Mouse (Mus musculus) lung, embryonic 15.5 days (tissue): ENCODE results near the gene Ctnnd2. TPM values are rescaled to one million over a fixed set of nuclear protein-coding genes. Genes with fewer than 3 reads are reported as not detected.
A peak's percentile ranks its signal among the peaks of the same experiment; 100 is the strongest.

Experiments used
- ATAC-seq: fragments of 200-750 bp; cut with Nextera tagmentation; 2 replicates; pipeline ENCODE4 v1.8.0; 2017; ENCODE audit warnings: moderate number of reproducible peaks, borderline replicate concordance; ENCODE audit not compliant: low FRiP score, low TSS enrichment; ENCODE audit errors: extremely low read depth
- H3K27ac ChIP-seq: fragments of 300-500 bp; sonication (generic); 2 replicates; pipeline ENCODE4 v1.5.1; 2015; ENCODE audit warnings: moderate library complexity, mild to moderate bottlenecking, inconsistent platforms
- H3K27me3 ChIP-seq: fragments of 300-500 bp; sonication (generic); 2 replicates; pipeline ENCODE4 v1.6.1; 2015; ENCODE audit warnings: inconsistent platforms
- H3K36me3 ChIP-seq: fragments of 300-500 bp; sonication (generic); 2 replicates; pipeline ENCODE4 v1.6.1; 2015; ENCODE audit warnings: inconsistent platforms
- H3K4me1 ChIP-seq: fragments of 300-500 bp; sonication (generic); 2 replicates; pipeline ENCODE4 v1.6.1; 2015; ENCODE audit warnings: inconsistent platforms
- H3K4me2 ChIP-seq: fragments of 300-500 bp; sonication (generic); 2 replicates; pipeline ENCODE4 v1.6.1; 2015; ENCODE audit warnings: inconsistent platforms, mild to moderate bottlenecking, moderate library complexity
- H3K4me3 ChIP-seq: fragments of 300-500 bp; sonication (generic); 2 replicates; pipeline ENCODE4 v1.5.1; 2015; ENCODE audit warnings: mild to moderate bottlenecking, inconsistent platforms
- H3K9ac ChIP-seq: fragments of 300-500 bp; sonication (generic); 2 replicates; pipeline ENCODE4 v1.6.1; 2015; ENCODE audit warnings: inconsistent platforms
- H3K9me3 ChIP-seq: fragments of 300-500 bp; sonication (generic); 2 replicates; pipeline ENCODE4 v1.6.1; 2016; ENCODE audit warnings: inconsistent platforms
- WGBS: fragments of 180-500 bp; shearing (Covaris S2); methylation state at CpG from one replicate; pipeline ENCODE4 v1.1.7; 2015; 5-methylcytosine and 5-hydroxymethylcytosine counted together
- polyA plus RNA-seq: library from polyadenylated mRNA; unstranded; fragments of >200 nt; fragmentation: Nextera tagmentation; extraction: Ambion mirVana; gene quantifications from 2 replicates; pipeline ENCODE4 v1.2.1, GENCODE M21; 2015

The Ctnnd2 gene
- polyA plus RNA-seq, 1 experiment from 2014 or later, result 18.9 TPM

GRCm38 (mm10) chr15:30345754-30346153 is 173.4 kb downstream of the Ctnnd2 start:
- Histone ChIP-seq H3K4me3 (no peak overlapping the region), H3K36me3 (no peaks in the 10 kb centered on the region), H3K4me1 (no peaks in the 10 kb centered on the region), H3K27me3 (no peaks in the 10 kb centered on the region), H3K27ac (no peak overlapping the region), H3K9ac (no peak overlapping the region), H3K4me2 (no peak overlapping the region), H3K9me3 (no peaks in the 10 kb centered on the region)
- 76% methylated on average over 5 of the region's 5 CpGs for WGBS
- no peak for ATAC-seq

- H3K4me3 ChIP-seq, result no peak overlapping the region
- H3K4me1 ChIP-seq, result no peaks in the 10 kb centered on the region
- H3K27ac ChIP-seq, result no peak overlapping the region
- H3K27me3 ChIP-seq, result no peaks in the 10 kb centered on the region
- H3K9ac ChIP-seq, result no peak overlapping the region
- ATAC-seq, result no peak
- H3K4me2 ChIP-seq, result no peak overlapping the region
- WGBS, result 95% methylated on average over 1 of the region's 1 CpGs
- H3K36me3 ChIP-seq, result no peaks in the 10 kb centered on the region
- no peaks in the 10 kb centered on the region for H3K9me3 ChIP-seq
Observed at GRCm38 (mm10) chr15:30364491-30364890, 192.1 kb downstream of the Ctnnd2 start.

- Histone ChIP-seq H3K4me3 (no peak overlapping the region), H3K9ac (no peak overlapping the region), H3K27ac (no peak overlapping the region), H3K4me1 (no peaks in the 10 kb centered on the region), H3K36me3 (no peaks in the 10 kb centered on the region), H3K4me2 (no peak overlapping the region), H3K27me3 (no peaks in the 10 kb centered on the region), H3K9me3 (no peaks in the 10 kb centered on the region)
- ATAC-seq, result no peak
- WGBS, result 65% methylated on average over 7 of the region's 7 CpGs
Observed at GRCm38 (mm10) chr15:30369997-30370396, 197.6 kb downstream of the Ctnnd2 start.

DNA sequence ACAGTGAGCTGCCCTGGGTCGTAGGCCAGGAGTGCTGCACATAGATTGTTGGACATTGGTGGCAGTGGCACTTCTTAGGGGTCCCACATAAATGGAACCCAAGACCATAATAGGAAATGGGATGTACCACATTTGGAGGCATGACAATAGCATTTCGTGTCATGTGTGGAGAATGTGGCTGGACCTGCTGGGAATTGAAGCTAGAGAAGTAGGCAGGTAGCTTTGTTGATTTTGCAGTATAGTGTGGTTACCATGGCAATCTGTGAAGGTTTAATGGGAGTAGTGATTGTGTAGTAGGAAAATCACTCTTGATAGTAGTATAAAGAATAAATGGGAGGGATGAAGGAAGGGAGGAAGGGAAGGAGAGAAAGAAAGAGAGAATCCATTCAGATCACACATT is 198.8 kb downstream of the Ctnnd2 start:
- 56% methylated on average over 2 of the region's 2 CpGs for WGBS
- Histone ChIP-seq H3K4me1 (no peaks in the 10 kb centered on the region), H3K4me3 (no peak overlapping the region), H3K9ac (no peak overlapping the region), H3K27me3 (no peaks in the 10 kb centered on the region), H3K36me3 (no peaks in the 10 kb centered on the region), H3K27ac (peak overlapping the region; percentile 31; the same call in 1 of the 2 replicates), H3K9me3 (no peaks in the 10 kb centered on the region), H3K4me2 (no peak overlapping the region)
- no peak for ATAC-seq

GRCm38 (mm10) chr15:30373654-30374215 is 201.3 kb downstream of the Ctnnd2 start:
- H3K9ac ChIP-seq, result no peak overlapping the region
- WGBS, result 75% methylated on average over 6 of the region's 6 CpGs
- no peaks in the 10 kb centered on the region for H3K27me3 ChIP-seq
- H3K9me3 ChIP-seq, result no peaks in the 10 kb centered on the region
- ATAC-seq, result no peak
- H3K27ac ChIP-seq, result no peak overlapping the region
- H3K36me3 ChIP-seq, result no peaks in the 10 kb centered on the region
- H3K4me1 ChIP-seq, result no peaks in the 10 kb centered on the region
- H3K4me3 ChIP-seq, result no peak overlapping the region
- no peak overlapping the region for H3K4me2 ChIP-seq

- Histone ChIP-seq H3K9ac (no peak overlapping the region), H3K27me3 (no peaks in the 10 kb centered on the region), H3K4me3 (no peak overlapping the region), H3K4me2 (no peak overlapping the region), H3K27ac (no peak overlapping the region), H3K9me3 (no peaks in the 10 kb centered on the region), H3K4me1 (no peaks in the 10 kb centered on the region), H3K36me3 (no peaks in the 10 kb centered on the region)
- ATAC-seq, result no peak
- WGBS, result 70% methylated on average over 5 of the region's 5 CpGs
Observed at GRCm38 (mm10) chr15:30374907-30375306, 202.5 kb downstream of the Ctnnd2 start.

- H3K27me3 ChIP-seq, result no peaks in the 10 kb centered on the region
- 18% methylated on average over 9 of the region's 9 CpGs for WGBS
- no peaks in the 10 kb centered on the region for H3K36me3 ChIP-seq
- H3K4me3 ChIP-seq, result no peak overlapping the region
- no peak overlapping the region for H3K9ac ChIP-seq
- H3K9me3 ChIP-seq, result no peaks in the 10 kb centered on the region
- peak overlapping the region; percentile 84 for H3K27ac ChIP-seq
- H3K4me1 ChIP-seq, result peaks cover 3% of the 10 kb centered on the region; the same call in 1 of the 2 replicates
- ATAC-seq, result peak; percentile 85
- H3K4me2 ChIP-seq, result no peak overlapping the region
Observed at GRCm38 (mm10) chr15:30383075-30383842, 210.9 kb downstream of the Ctnnd2 start.

DNA sequence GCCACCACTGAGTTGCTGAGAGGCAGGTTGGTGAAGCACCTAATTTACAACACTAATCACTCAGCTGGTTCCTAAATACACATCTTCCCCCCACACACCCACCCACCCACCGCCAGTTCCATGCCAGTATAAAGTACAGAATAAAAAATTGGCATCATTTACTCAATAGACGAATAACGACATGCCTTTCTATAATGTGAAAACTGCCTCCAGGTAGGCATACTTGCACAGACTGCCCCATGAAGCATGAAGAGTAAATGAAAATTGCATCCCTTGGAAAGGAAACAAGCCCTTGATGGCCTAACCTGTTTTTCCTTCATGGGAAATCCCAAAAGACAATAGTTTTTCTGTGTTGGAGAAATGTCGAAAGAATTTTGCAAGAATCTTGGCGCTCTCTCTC is 212.0 kb downstream of the Ctnnd2 start:
- Histone ChIP-seq H3K4me1 (peaks cover 3% of the 10 kb centered on the region; the same call in 1 of the 2 replicates), H3K27me3 (no peaks in the 10 kb centered on the region), H3K4me3 (no peak overlapping the region), H3K9me3 (no peaks in the 10 kb centered on the region), H3K4me2 (peak overlapping the region; percentile 8; the same call in 1 of the 2 replicates), H3K9ac (no peak overlapping the region), H3K27ac (peak overlapping the region; percentile 84), H3K36me3 (no peaks in the 10 kb centered on the region)
- WGBS, result 55% methylated on average over 5 of the region's 5 CpGs
- no peak for ATAC-seq

GRCm38 (mm10) chr15:30386489-30386888 is 214.1 kb downstream of the Ctnnd2 start:
- H3K4me3 ChIP-seq, result no peak overlapping the region
- H3K36me3 ChIP-seq, result no peaks in the 10 kb centered on the region
- H3K27ac ChIP-seq, result peak overlapping the region; percentile 57
- H3K4me2 ChIP-seq, result no peak overlapping the region
- no peak overlapping the region for H3K9ac ChIP-seq
- H3K27me3 ChIP-seq, result no peaks in the 10 kb centered on the region
- ATAC-seq, result peak; percentile 70; the same call in 1 of the 2 replicates
- H3K9me3 ChIP-seq, result no peaks in the 10 kb centered on the region
- peaks cover 7% of the 10 kb centered on the region; the same call in 1 of the 2 replicates for H3K4me1 ChIP-seq

DNA sequence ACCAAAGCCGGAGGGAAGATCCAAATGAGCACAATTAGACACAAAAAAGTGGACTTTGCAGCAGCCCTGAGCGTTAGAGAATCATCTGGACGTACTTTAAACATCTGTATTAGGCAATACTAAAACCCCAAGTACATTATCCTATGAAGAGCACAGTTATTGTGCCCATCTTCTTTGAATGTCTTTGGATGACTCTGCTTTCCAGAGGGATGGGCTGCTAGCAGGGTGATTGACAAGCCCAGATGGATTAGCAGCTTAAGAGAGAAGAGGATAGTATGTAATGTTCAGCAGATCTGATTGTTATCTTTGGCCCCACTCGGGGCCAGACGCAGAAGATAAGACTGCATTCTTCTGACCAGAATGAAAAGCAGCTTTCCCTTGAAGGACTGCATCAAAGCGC is 214.9 kb downstream of the Ctnnd2 start:
- no peaks in the 10 kb centered on the region for H3K27me3 ChIP-seq
- peak overlapping the region; percentile 57; the same call in 1 of the 2 replicates for H3K27ac ChIP-seq
- H3K9ac ChIP-seq, result no peak overlapping the region
- H3K9me3 ChIP-seq, result no peaks in the 10 kb centered on the region
- no peak overlapping the region for H3K4me3 ChIP-seq
- WGBS, result 25% methylated on average over 6 of the region's 6 CpGs
- no peak overlapping the region for H3K4me2 ChIP-seq
- H3K4me1 ChIP-seq, result peaks cover 7% of the 10 kb centered on the region; the same call in 1 of the 2 replicates
- ATAC-seq, result no peak
- no peaks in the 10 kb centered on the region for H3K36me3 ChIP-seq

DNA sequence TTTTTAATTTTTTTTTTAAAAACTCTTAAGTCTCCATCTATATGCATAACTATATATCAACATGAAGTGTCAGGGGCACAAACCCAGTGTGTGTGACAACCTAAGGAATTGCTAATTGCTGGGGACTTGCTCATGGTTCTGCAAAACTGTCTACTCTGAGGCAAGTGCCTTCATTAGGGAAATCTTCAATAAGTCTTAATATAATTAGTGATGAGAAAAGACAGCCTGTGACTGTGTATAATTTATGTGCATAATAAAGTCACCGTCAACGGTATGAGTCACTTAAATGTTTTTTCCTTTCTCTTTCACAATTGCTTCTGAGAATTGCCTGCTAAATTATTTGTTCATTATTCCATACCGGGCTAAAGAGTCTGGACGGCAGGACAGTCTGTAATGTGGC is 228.7 kb downstream of the Ctnnd2 start:
- no peaks in the 10 kb centered on the region for H3K4me1 ChIP-seq
- no peak overlapping the region for H3K4me2 ChIP-seq
- H3K9ac ChIP-seq, result no peak overlapping the region
- 71% methylated on average over 4 of the region's 4 CpGs for WGBS
- ATAC-seq, result no peak
- H3K9me3 ChIP-seq, result no peaks in the 10 kb centered on the region
- H3K4me3 ChIP-seq, result no peak overlapping the region
- no peak overlapping the region for H3K27ac ChIP-seq
- H3K36me3 ChIP-seq, result no peaks in the 10 kb centered on the region
- no peaks in the 10 kb centered on the region for H3K27me3 ChIP-seq

GRCm38 (mm10) chr15:30406254-30406653 is 233.9 kb downstream of the Ctnnd2 start:
- no peak overlapping the region for H3K27ac ChIP-seq
- no peak for ATAC-seq
- H3K9me3 ChIP-seq, result no peaks in the 10 kb centered on the region
- H3K4me2 ChIP-seq, result no peak overlapping the region
- H3K36me3 ChIP-seq, result no peaks in the 10 kb centered on the region
- no peaks in the 10 kb centered on the region for H3K27me3 ChIP-seq
- no peak overlapping the region for H3K4me3 ChIP-seq
- H3K4me1 ChIP-seq, result no peaks in the 10 kb centered on the region
- H3K9ac ChIP-seq, result no peak overlapping the region
- WGBS, result 0% methylated on average over 1 of the region's 1 CpGs
